Mouse (Mus musculus) kidney, embryonic 16.5 days (tissue): ENCODE results near the gene 1700030K09Rik. TPM values are rescaled to one million over a fixed set of nuclear protein-coding genes. Genes with fewer than 3 reads are reported as not detected.
A peak's percentile ranks its signal among the peaks of the same experiment; 100 is the strongest.

Experiments
- ATAC-seq: fragments of 200-750 bp; cut with Nextera tagmentation; 2 replicates; pipeline ENCODE4 v1.8.0; 2017; ENCODE audit warnings: moderate TSS enrichment; ENCODE audit not compliant: low FRiP score, low TSS enrichment
- H3K27ac ChIP-seq: fragments of 300-500 bp; sonication (generic); 2 replicates; pipeline ENCODE4 v1.5.1; 2014; ENCODE audit warnings: low read length
- H3K27me3 ChIP-seq: fragments of 300-500 bp; sonication (generic); 2 replicates; pipeline ENCODE4 v1.6.1; 2014; ENCODE audit warnings: low read length, control low read depth, mixed read lengths; ENCODE audit not compliant: insufficient read depth
- H3K36me3 ChIP-seq: fragments of 300-500 bp; sonication (generic); 2 replicates; pipeline ENCODE4 v1.6.1; 2014; ENCODE audit warnings: low read length, control low read depth, mixed read lengths; ENCODE audit not compliant: insufficient read depth
- H3K4me1 ChIP-seq: fragments of 300-500 bp; sonication (generic); 2 replicates; pipeline ENCODE4 v1.6.1; 2014; ENCODE audit warnings: low read length, control low read depth, mixed read lengths; ENCODE audit not compliant: insufficient read depth
- H3K4me2 ChIP-seq: fragments of 300-500 bp; sonication (generic); replicated peaks from 2 replicates; pipeline ENCODE4 v1.6.1; 2014; ENCODE audit warnings: low read depth, low read length
- H3K4me3 ChIP-seq: fragments of 300-500 bp; sonication (generic); 2 replicates; pipeline ENCODE4 v1.5.1; 2014; ENCODE audit warnings: mild to moderate bottlenecking, low read length
- H3K9ac ChIP-seq: fragments of 300-500 bp; sonication (generic); replicated peaks from 2 replicates; pipeline ENCODE4 v1.6.1; 2014; ENCODE audit warnings: low read length
- H3K9me3 ChIP-seq: fragments of 300-500 bp; sonication (generic); 2 replicates; pipeline ENCODE4 v1.6.1; 2016; ENCODE audit warnings: low read length, control low read depth
- WGBS: fragments of 180-500 bp; shearing (Covaris S2); extraction: QIAGEN DNeasy Blood & Tissue Kit; methylation state at CpG from one replicate; pipeline ENCODE4 v1.1.7; 2014; 5-methylcytosine and 5-hydroxymethylcytosine counted together
- polyA plus RNA-seq: library from polyadenylated mRNA; unstranded; fragments of >200 nt; fragmentation: Nextera tagmentation; extraction: Ambion mirVana; gene quantifications from 2 replicates; pipeline ENCODE4 v1.2.1, GENCODE M21; 2015

The 1700030K09Rik gene
- polyA plus RNA-seq, 1 experiment from 2014 or later, result 17.9 TPM

DNA sequence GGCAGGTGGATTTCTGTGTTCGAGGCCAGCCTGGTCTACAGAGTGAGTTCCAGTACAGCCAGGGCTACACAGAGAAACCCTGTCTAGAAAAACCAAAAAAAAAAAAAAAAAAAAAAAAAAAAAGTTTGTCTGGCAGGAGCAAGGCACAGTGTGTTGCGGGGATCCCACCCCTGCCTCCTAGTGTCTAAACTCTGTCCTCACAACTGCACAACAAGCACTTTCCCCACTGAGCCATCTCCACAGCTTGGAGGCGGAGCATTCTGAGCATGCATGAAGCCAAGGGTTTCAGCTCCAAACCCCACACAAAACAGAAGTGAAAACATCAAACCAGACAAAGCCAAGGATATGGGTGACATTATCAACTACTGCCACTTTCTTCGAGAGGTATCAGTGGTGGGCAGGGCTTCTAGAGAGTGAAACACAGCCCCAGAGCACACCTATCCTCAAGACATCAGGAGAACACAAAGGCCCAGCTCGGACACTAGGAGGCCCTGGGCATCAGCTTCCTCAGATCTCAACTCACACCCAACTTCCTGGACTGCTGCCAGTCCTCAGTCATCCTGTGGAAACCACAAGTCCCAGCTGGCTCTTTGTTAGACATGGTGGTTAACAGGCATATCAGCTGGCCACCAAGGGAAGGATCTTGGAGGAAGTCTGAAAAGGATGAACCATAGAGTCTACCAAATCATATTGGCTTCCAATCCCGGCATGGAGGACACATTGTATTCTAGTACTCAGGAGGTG lies 41.9 kb downstream of the 1700030K09Rik start:
- peaks cover 50% of the 10 kb centered on the region for H3K36me3 ChIP-seq
- no peak for ATAC-seq
- H3K27ac ChIP-seq, result no peak overlapping the region
- H3K27me3 ChIP-seq, result no peaks in the 10 kb centered on the region
- no peak overlapping the region for H3K9ac ChIP-seq
- no peaks in the 10 kb centered on the region for H3K9me3 ChIP-seq
- 84% methylated on average over 6 of the region's 6 CpGs for WGBS
- H3K4me1 ChIP-seq, result no peaks in the 10 kb centered on the region
- no peak overlapping the region for H3K4me3 ChIP-seq
- no peak overlapping the region for H3K4me2 ChIP-seq

DNA sequence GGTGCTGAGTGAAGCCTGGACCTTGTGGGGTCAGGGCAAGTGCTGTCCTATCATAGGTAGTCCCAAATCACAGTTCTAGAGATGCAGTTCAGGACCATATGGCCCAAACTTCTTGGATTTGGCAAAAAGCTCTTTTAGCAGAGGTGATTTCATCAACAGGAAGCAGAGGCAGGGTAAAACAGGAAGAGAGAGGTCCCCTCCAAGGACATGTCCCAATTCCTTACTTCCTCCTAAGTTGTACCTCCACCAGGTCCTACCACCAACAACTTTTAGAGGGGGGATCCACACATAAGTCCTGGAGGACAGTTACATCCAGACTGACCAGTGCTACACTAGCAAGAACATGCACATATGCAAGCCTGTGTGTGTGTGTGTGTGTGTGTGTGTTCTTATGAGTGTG lies 43.3 kb downstream of the 1700030K09Rik start:
- Histone ChIP-seq H3K27ac (no peak overlapping the region), H3K4me1 (peaks cover 8% of the 10 kb centered on the region), H3K36me3 (peaks cover 50% of the 10 kb centered on the region), H3K27me3 (no peaks in the 10 kb centered on the region), H3K4me2 (no peak overlapping the region), H3K9ac (no peak overlapping the region), H3K4me3 (no peak overlapping the region), H3K9me3 (no peaks in the 10 kb centered on the region)
- no peak for ATAC-seq

DNA sequence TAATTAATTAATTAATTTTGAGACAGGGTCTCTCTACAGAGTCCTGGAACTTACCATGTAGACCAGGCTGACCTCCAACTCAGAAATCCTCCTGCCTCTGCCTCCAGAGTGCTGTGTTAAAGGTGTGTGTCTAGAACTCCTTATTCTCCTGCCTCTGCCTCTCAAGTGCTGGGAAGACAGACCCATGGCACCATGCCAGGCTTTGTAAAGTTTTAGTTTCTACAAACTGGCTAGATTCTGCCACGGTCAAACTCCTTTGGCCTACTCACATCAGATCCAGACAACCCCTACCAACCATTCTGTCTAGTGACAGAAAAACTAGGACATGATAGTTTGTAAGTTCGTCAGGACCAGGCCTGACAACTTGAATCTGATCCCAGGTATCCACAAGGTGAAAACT lies 47.3 kb downstream of the 1700030K09Rik start:
- no peak for ATAC-seq
- Histone ChIP-seq H3K4me3 (peak overlapping the region; percentile 94), H3K9ac (peak overlapping the region; percentile 85)

DNA sequence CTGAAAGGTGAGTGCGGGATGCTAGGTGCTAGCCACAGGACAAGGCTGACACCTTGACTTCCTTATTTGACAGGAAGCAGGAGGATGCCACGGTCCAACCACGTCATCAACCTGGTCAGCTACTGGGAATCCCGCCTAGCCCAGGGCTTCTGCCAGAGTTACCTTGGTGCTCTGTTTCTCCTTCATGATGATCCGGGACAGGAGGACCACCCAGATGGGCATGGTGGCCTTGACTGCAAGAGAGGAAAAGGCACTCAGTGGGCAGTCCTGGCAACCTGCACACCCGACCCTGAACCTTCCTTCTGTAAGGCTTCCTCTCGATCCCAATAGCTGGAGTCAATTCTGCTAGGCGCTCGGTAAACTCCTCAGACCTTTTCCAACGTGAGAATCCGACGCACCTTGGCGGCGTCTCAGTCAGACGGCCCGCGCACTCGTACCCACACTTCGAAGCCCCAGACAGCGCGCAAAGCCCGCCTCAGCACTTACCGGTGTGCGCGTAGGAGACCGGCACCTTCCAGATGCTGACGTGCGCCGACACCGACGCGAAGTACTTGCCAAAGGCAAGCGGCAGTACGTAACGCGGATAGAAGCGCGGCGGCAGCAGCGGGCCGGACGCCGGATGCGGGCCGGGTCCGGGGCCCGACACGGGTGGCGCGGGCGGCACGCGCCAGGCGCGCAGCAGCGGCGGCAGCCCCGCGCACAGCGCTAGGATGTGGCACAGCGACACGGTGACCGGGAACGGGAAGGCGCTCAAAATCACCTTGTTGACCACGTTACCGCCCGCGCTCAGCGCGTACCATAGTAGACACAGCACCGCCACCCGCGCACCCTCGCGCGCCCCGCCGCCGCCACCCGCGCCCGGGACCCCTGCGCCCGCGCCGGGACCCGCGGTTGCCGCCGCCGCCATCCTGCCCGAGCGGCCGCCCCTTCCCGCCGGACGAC lies 48.3 kb downstream of the 1700030K09Rik start, which contains the start of gene Slc35e1:
TSS of gene Slc35e1 (minus strand) at position 935 of the 942 bp plus-strand sequence.
- Histone ChIP-seq H3K4me3 (peak within 1 kb of the TSS; percentile 94), H3K4me1 (peaks cover 20% of the 10 kb centered on the region), H3K36me3 (peaks cover 44% of the 10 kb centered on the region), H3K9ac (peak within 1 kb of the TSS; percentile 85), H3K9me3 (no peaks in the 10 kb centered on the region), H3K4me2 (peak within 1 kb of the TSS; percentile 69), H3K27ac (peak within 1 kb of the TSS; percentile 76), H3K27me3 (no peaks in the 10 kb centered on the region)
- peak; percentile 53 for ATAC-seq
- under 1% methylated on average over 86 of the region's 98 CpGs for WGBS

More for the DNA sequence above, 47.3 kb downstream of the 1700030K09Rik start:
- peaks cover 39% of the 10 kb centered on the region for H3K36me3 ChIP-seq
- peaks cover 20% of the 10 kb centered on the region for H3K4me1 ChIP-seq
- WGBS, result 84% methylated on average over 2 of the region's 2 CpGs
- H3K27me3 ChIP-seq, result no peaks in the 10 kb centered on the region
- H3K27ac ChIP-seq, result no peak overlapping the region
- H3K9me3 ChIP-seq, result no peaks in the 10 kb centered on the region
- peak overlapping the region; percentile 69 for H3K4me2 ChIP-seq

GRCm38 (mm10) chr8:72492622-72493081 lies 49.0 kb downstream of the 1700030K09Rik start:
- ATAC-seq, result peak; percentile 98
- Histone ChIP-seq H3K4me2 (peak overlapping the region; percentile 69), H3K36me3 (peaks cover 39% of the 10 kb centered on the region), H3K4me3 (peak overlapping the region; percentile 94), H3K9ac (peak overlapping the region; percentile 85), H3K9me3 (no peaks in the 10 kb centered on the region), H3K27ac (peak overlapping the region; percentile 76), H3K4me1 (peaks cover 20% of the 10 kb centered on the region), H3K27me3 (no peaks in the 10 kb centered on the region)
- under 1% methylated on average over 49 of the region's 56 CpGs for WGBS

DNA sequence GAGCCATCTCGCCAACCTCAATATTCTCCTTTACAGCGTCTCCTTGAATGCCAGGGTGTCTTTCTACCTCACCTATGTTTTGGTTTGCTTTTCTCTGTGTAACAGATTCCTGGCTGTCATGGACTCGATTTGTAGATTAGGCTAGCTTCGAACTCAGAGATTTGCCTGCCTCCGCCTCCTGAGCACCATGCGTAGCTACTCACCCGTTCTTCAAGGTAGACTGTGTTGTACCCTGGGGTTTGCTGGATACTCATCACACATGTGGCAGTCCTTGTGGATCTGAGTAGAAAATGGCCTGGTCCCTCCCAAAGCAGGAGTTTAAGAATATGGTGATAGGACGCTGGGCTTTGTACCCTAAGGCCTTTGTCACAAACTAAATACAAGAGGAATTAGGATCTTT lies 49.7 kb downstream of the 1700030K09Rik start:
- peak overlapping the region; percentile 76 for H3K27ac ChIP-seq
- peaks cover 31% of the 10 kb centered on the region for H3K36me3 ChIP-seq
- no peak for ATAC-seq
- 12% methylated on average over 8 of the region's 8 CpGs for WGBS
- peak overlapping the region; percentile 69 for H3K4me2 ChIP-seq
- H3K27me3 ChIP-seq, result no peaks in the 10 kb centered on the region
- H3K4me3 ChIP-seq, result peak overlapping the region; percentile 94
- peak overlapping the region; percentile 77 for H3K9ac ChIP-seq
- H3K9me3 ChIP-seq, result no peaks in the 10 kb centered on the region
- peaks cover 20% of the 10 kb centered on the region for H3K4me1 ChIP-seq

- WGBS, result 87% methylated on average over 23 of the region's 23 CpGs
- Histone ChIP-seq H3K27me3 (no peaks in the 10 kb centered on the region), H3K27ac (no peak overlapping the region), H3K4me3 (no peak overlapping the region), H3K9ac (no peak overlapping the region), H3K36me3 (peaks cover 24% of the 10 kb centered on the region), H3K4me2 (no peak overlapping the region), H3K4me1 (peaks cover 20% of the 10 kb centered on the region), H3K9me3 (no peaks in the 10 kb centered on the region)
- no peak for ATAC-seq
Observed at GRCm38 (mm10) chr8:72495411-72496111, 51.9 kb downstream of the 1700030K09Rik start.

GRCm38 (mm10) chr8:72496217-72496616 lies 52.5 kb downstream of the 1700030K09Rik start:
- no peaks in the 10 kb centered on the region for H3K27me3 ChIP-seq
- H3K4me2 ChIP-seq, result no peak overlapping the region
- H3K4me1 ChIP-seq, result peaks cover 17% of the 10 kb centered on the region
- H3K4me3 ChIP-seq, result no peak overlapping the region
- 91% methylated on average over 19 of the region's 19 CpGs for WGBS
- ATAC-seq, result no peak
- no peak overlapping the region for H3K27ac ChIP-seq
- no peak overlapping the region for H3K9ac ChIP-seq
- H3K9me3 ChIP-seq, result no peaks in the 10 kb centered on the region
- peaks cover 24% of the 10 kb centered on the region for H3K36me3 ChIP-seq

- WGBS, result 64% methylated on average over 1 of the region's 1 CpGs
- peaks cover 12% of the 10 kb centered on the region for H3K4me1 ChIP-seq
- H3K36me3 ChIP-seq, result peaks cover 31% of the 10 kb centered on the region
- no peak overlapping the region for H3K27ac ChIP-seq
- no peak overlapping the region for H3K4me2 ChIP-seq
- ATAC-seq, result no peak
- H3K9me3 ChIP-seq, result no peaks in the 10 kb centered on the region
- H3K9ac ChIP-seq, result no peak overlapping the region
- no peak overlapping the region for H3K4me3 ChIP-seq
- H3K27me3 ChIP-seq, result no peaks in the 10 kb centered on the region
Observed at GRCm38 (mm10) chr8:72497911-72498310, 54.2 kb downstream of the 1700030K09Rik start.
